Mouse (Mus musculus): ENCODE data around the gene Ncapd2. TPM values are rescaled to one million over a fixed set of nuclear protein-coding genes. Genes with fewer than 3 reads are reported as not detected.

Ncapd2 gene
- total RNA-seq, 2 experiments from 2014 or later = 31.7 to 32.7 TPM

DNA sequence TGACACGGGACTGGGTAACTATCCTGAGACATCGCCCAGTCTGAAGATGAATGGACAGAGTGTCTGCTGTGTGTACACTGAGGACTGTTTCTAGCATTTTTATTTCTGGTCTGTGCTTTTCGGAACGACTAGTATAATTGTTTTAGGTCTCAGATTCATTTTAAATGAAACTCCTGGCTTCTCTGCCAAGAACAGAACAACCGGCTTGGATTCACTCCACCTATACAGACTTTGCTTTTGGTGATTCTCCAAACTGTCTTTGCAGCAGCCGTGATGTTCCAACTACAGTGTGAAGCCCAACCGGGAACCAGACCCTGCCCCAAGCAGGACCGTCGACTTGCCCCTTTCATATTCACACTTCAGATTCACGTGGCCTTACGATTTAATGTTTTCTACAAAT is 26.4 kb upstream of the Ncapd2 start:
- intact Hi-C loops (cut with DNase I) = loop anchor here (5.0 kb wide), 1 partner anchor 49 kb away; no protein-coding TSS in a partner anchor

DNA sequence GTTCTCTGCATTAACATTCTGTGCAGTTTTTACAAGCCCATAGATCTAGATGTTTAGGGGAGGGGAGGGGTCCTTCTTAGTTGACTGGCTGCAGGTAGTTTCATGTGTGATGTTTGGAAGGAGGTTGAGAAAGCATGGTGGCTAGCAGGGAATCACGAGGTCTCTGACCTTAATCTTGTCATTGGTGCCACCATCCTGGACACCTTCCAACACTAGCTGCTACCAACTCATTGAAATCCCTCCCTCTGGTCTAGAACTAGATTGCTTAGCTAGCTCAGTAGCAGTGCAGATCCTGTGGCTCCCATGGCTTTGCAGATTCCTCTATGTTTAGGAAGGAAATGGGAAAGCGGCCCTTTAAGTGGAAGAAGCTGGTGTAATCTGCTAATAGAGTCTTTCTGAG is 25.4 kb upstream of the Ncapd2 start:
- DNase-seq (ENCODE audit: extremely low spot score in 1 of 2, low spot score in 2 of 2) = no peak

More for the DNA sequence above, 26.4 kb upstream of the Ncapd2 start:
- DNase-seq (ENCODE audit: extremely low spot score in 1 of 2, low spot score in 2 of 2) = no peak

DNA sequence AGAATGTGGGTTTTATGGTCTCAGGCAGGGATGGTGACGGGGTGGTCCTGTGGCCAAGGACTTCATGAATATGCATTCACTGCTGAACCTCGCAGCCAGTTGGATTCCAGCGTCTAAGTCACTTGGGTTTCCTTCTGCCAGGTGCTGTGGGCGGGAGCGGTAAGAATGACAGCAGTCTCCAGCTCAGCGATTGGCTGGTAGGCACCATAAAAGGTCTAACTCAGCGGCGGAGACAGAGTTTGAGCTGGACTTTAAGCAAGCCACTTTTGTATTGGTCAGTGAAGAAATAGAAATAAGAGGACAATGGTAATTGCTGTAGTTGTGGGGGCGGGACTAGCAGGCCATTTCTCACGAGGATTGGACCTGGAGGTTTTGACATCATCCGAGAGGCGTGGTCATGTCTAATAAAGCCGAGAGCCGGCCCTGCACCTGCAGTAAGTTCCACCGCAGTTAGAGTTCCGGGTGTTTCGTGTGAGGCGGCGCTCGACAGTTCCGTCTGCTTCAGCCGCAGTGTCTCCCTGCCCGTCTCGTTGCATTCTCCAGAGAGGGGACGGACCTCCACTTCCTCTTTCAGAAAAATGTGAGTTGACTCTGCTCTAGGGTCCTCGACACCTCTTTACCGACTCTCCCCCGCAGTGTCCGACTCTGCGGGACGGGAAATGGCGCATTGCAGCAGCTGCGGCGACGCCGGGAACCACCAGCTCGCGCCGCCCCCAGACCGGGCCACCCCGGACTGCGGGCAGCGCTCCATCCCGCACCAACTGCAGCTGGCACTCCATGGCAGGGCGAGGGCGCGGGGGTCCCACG is 23.9 kb upstream of the Ncapd2 start, which contains the start of gene Vamp1:
TSS of gene Vamp1 (plus strand) at position 404 of the 807 bp plus-strand sequence.
- DNase-seq (ENCODE audit: extremely low spot score in 1 of 2, low spot score in 2 of 2) = peak; percentile 95
- intact Hi-C loops (cut with DNase I) = loop anchor here (5.0 kb wide), 1 partner anchor 52 kb away; no protein-coding TSS in a partner anchor

More for the DNA sequence above, 25.4 kb upstream of the Ncapd2 start:
- intact Hi-C loops (cut with DNase I) = loop anchor here (5.0 kb wide), 1 partner anchor 50 kb away; no protein-coding TSS in a partner anchor

DNA sequence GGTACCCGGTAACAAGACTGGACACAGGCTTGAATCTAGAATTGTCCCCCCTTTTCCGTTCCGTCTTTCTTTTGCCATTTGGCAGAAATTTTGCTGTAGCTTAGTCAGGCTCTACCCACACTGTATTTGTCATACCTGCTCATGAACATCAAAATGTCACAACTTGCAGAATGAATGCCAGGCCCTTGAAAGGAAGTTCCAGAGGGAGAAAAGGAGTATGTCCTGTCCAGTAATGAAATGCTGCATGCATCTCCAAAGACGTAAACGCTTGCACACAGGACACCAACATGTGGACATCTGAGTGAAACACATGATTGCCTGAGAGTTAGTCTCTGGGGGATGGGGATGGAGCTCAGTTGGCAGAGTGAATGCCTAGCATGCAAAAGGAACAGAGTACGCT is 22.2 kb upstream of the Ncapd2 start:
- intact Hi-C loops (cut with DNase I) = no loop called here
- no peak for DNase-seq (ENCODE audit: extremely low spot score in 1 of 2, low spot score in 2 of 2)

DNA sequence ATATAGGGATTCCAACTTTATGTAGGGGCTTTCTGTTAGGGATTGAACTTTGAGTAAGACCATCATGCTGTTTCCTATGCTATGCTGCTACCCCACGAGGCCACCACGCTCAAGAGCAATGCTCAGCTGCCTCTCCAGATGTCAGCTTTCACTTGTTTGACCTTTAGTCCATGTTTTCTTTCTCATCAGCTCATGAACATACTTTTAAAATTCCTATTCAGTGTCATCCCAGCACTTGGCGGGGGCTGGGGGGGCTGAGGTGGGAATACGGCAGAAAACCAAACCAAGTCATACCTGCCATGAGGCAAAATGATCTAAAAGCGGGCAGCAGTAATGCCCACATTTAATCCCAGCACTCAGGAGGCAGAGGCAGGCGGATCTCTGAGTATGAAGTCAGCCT is 21.6 kb upstream of the Ncapd2 start:
- intact Hi-C loops (cut with DNase I) = no loop called here
- no peak for DNase-seq (ENCODE audit: extremely low spot score in 1 of 2, low spot score in 2 of 2)

DNA sequence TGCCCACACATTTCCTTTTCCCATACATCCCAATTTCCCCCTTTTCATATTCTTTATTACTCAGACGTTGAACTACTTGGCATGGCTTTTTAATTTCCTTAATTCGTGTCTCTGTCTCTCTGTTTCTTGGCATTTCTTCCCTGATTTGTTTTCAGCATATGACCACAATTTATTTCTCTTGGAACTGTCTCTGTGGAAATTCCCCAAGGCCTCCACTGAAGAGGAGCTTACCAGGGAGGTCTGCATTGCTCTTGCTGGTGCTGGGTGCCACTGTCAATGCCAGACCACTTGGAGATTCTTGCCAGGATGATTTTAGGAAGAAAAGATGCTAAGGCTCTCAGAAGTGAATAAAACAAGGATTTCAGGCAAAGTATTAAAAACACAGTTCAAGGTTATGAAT is 21.1 kb upstream of the Ncapd2 start:
- intact Hi-C loops (cut with DNase I) = no loop called here

DNA sequence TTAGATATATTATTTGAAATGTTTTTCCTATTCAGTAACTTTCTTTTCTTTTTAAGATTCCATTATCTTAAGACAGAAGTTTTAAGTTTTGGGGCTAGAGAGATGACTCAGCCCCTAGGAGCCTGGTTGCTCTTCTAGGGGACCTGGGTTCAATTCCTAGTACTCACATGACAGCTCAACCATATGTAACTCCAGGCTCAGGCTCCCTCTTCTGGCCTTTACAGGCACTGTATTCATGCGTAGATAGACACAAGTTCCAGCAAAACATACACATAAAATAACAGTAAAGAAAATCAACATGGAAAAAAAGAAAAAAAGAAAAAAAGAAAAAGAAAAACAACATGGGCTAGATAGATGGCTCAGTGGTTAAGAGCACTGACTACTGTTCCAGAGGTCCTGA is 18.9 kb upstream of the Ncapd2 start:
- intact Hi-C loops (cut with DNase I) = no loop called here

More for the DNA sequence above, 21.1 kb upstream of the Ncapd2 start:
- no peak for DNase-seq (ENCODE audit: extremely low spot score in 1 of 2, low spot score in 2 of 2)

DNA sequence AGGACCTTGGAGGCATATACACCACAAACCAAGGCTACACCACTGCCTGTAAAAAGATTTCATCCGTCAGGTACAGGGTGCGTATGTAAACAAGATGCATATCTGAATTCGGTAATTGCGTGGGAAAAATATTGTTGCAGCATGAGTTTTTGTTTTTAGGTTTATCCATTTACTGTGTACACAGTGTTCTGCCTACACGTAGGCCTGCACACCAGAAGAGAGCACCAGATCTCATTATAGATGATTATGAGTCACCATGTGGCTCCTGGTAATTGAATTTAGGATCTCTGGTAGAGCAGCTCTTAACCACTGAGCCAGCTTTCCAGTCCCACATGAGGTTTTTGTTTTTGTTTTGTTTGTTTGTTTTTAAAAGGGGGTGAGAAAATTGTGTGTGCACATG is 5.7 kb upstream of the Ncapd2 start:
- no peak for DNase-seq (ENCODE audit: extremely low spot score in 1 of 2, low spot score in 2 of 2)
- intact Hi-C loops (cut with DNase I) = no loop called here

More for the DNA sequence above, 18.9 kb upstream of the Ncapd2 start:
- no peak for DNase-seq (ENCODE audit: extremely low spot score in 1 of 2, low spot score in 2 of 2)

DNA sequence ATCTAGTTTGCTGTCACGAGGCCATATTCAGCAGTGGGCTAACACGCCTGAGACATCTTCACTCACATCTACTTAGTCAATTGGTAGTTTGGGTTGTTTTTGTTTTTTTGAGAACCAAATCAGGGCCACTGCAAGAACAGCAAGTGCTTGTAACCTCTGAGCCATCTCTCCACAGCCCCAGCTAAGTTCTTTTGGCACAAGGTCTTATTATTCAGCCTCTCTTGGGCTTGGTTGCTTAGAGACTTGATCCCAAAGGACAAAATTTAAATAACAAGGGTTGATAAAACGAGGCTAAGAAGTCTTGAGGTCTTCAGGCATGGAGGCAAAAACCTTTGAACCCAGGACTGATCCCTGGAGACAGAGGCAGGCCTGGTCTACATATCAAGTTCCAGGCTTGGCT is 4.8 kb upstream of the Ncapd2 start:
- intact Hi-C loops (cut with DNase I) = no loop called here
- no peak for DNase-seq (ENCODE audit: extremely low spot score in 1 of 2, low spot score in 2 of 2)

DNA sequence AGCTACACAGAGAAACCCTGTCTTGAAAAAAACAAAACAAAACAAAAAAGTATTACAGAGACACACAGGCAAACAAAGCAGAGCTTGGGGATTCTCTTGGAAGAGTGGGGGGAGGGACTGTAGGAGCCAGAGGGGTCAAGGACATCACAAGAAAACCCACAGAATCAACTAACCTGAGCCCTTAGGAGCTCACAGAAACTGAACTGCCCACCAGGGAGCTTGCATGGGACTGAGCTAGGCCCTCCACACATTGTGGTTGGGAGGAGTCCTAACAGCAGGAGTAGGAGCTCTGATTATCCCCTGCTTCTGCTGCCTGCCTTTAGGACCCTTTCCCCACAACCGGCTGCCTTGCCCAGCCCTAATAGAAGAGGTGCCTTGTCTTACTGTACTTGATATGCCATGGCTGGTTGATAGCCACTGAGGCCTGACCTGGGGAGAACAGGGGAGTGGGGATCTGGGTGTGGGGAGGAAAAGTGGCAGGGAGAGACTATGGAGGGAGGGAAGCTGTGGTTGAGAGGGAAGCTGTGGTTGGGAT is 4.1 kb upstream of the Ncapd2 start:
- no peak for DNase-seq (ENCODE audit: extremely low spot score in 1 of 2, low spot score in 2 of 2)
- intact Hi-C loops (cut with DNase I) = no loop called here

DNA sequence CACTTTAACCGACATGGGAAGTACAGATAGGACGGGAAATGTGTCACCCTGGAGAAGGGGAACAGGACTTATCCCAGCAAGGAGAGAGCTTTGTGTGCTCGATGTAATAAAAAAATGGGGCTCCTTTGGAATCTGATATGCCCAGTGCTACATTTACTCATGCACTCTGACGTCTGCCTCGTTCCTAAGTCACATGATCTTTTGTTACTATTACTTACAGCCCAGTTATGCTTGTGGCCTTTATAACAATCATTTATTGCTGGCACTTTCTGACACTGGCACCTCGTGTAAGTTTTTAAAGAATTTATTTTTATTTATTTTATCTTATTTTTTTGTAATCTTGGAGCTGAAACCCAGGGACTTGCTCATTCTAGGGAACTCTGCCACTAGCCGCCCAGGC is 1.9 kb upstream of the Ncapd2 start:
- no peak for DNase-seq (ENCODE audit: extremely low spot score in 1 of 2, low spot score in 2 of 2)
- intact Hi-C loops (cut with DNase I) = no loop called here

DNA sequence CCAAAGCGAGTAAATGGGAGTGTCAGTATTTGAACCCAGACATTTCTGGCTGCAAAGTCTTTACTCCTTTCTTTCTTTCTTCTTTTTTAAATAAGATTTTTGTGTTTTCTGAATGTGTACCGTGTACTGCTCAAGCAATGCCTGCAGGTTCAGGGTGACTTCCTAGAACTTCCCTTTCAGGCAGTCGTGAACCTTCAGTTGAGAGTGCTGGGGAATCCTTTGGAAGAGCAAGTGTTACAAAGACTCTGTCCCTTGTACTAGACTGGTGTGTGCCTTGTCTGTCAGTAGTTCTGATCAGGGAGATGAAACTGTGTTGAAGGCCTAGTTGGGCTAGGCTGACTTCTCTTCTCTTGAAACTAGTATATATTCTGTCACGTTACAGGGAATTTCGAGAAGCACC is 1.3 kb upstream of the Ncapd2 start:
- no peak for DNase-seq (ENCODE audit: extremely low spot score in 1 of 2, low spot score in 2 of 2)
- intact Hi-C loops (cut with DNase I) = no loop called here

DNA sequence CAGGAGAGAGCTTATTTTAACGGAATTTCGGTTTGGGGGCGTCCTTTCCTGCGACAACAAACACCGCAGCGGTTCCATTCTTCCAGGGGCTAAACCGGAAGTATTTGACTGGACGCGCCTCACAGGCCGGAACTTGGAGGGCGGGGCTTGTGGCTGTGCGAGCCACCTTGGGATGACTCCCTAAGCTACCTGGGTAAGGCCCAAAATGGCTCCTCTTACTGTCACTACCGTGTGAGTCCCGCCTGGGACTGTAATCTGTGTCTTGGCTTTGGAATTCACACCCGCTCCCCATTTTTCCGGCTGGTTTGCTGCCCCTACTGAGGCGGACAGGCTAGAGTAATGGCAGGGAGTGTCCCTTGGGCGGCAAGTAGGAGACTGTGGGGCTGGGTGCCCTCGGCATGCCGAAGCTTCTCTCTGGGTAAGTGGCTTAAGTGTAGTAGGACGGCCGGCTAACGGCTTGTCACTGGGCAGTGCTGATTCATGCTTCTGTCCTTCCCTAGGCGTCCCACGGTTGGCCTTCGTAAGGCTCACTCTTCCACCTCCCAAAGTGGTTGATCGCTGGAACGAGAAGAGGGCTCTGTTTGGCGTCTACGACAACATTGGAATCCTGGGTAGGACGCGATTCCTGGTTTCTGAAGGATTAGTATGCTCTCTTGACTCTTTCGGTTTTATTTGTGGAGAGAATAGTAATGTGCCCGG is 664 bp upstream of the Ncapd2 start:
- DNase-seq (ENCODE audit: extremely low spot score in 1 of 2, low spot score in 2 of 2) = peak; percentile 91 to 96
- intact Hi-C loops (cut with DNase I) = no loop called here

DNA sequence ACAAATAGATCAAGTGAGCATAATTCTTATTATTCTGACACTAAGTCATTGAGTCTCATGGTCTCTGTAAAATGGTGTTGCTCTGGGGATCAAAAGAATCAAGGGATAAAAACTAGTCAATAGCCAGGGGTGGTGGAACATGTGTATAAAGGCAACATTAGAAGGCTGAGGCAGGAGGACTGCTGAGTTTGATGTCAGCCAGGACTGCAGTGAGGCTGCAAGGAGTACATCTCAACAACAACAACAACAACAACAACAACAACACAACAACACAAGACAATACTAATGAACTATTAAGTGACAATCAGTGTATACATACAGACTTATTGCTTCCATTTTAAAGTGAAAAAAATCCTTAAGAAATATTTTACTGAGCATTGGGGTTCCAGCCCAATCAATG is 685 bp downstream of the Ncapd2 start:
- DNase-seq (ENCODE audit: extremely low spot score in 1 of 2, low spot score in 2 of 2) = no peak
- intact Hi-C loops (cut with DNase I) = loop anchor here (2.0 kb wide), 1 partner anchor 24 kb away; the partner anchor contains the start of gene Gapdh

DNA sequence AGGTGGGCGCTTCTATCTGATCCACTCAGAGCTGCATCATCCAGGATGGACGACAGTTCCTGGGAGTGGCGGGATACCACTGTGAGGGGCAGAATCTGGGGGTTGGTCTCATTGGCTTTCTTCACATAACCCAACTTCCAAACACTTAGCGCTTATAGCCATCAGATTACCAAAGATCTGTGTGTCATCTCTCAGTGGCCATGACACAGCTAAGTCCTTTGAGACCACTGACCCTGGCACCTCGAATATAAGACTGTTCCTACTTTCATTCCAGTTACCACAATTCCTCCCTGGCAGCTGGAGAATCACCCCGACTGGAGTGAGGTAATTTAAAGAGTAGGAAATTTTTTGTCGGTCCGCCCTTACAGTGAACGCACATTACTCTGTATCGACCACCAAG is 5.3 kb downstream of the Ncapd2 start:
- intact Hi-C loops (cut with DNase I) = no loop called here
- DNase-seq (ENCODE audit: extremely low spot score in 1 of 2, low spot score in 2 of 2) = no peak

DNA sequence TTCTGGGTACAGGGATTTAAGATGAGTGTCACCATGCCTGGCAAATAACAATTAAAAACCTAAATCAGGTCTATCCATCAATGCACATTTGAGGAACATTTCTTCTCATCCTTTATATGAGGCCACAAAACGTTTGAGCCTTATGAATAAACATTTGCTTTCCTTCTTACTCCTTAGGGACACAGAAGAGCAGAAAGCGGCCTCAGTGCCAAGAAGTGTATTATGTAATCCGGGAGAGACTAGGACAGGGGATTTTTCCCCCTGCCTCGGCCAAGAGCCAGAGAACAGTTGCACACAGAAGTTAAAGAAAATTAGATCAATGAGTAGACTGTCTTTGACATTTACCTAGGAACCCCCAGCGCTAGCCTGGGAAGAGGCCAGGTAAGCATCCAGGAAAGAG is 9.4 kb downstream of the Ncapd2 start:
- intact Hi-C loops (cut with DNase I) = no loop called here
- no peak for DNase-seq (ENCODE audit: extremely low spot score in 1 of 2, low spot score in 2 of 2)

DNA sequence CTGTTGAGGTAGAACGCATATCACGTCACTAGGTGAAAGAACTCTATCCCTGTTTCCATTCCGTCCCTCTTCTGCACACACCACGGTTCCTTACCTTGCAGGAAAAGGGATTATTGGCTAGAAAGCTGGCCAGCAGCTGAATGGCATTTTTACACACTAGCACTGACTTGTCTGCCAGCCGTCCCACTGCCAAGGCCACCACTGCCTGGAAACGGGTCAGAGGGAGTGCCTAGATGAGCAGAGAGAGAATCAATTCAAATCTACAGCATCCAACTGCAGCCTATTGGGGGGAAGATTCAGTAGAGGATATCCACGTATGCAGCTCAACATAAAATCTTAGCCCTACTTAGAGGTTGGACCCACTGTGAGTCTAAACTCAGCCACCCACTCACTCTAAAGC is 11.9 kb downstream of the Ncapd2 start:
- no peak for DNase-seq (ENCODE audit: extremely low spot score in 1 of 2, low spot score in 2 of 2)
- intact Hi-C loops (cut with DNase I) = no loop called here

DNA sequence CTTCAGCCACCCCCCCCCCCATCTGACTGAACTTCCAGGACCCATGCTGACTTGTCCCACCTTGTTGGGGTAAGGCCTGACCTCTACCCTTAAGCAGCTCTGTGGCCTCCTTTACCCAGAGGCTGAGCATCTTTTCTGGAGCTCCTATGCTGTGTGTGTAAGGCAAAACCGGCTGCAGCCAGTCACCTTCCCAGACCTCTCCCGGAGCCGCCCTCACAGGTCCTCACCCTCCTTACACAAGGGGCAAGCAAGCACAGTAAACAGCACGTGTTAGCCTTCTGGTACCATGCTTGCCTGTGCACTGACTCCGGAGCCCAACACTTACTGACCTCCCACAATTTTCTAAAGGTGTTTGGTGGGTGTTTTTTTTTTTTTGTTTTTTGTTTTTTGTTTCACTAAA is 16.0 kb downstream of the Ncapd2 start:
- intact Hi-C loops (cut with DNase I) = no loop called here
- no peak for DNase-seq (ENCODE audit: extremely low spot score in 1 of 2, low spot score in 2 of 2)

DNA sequence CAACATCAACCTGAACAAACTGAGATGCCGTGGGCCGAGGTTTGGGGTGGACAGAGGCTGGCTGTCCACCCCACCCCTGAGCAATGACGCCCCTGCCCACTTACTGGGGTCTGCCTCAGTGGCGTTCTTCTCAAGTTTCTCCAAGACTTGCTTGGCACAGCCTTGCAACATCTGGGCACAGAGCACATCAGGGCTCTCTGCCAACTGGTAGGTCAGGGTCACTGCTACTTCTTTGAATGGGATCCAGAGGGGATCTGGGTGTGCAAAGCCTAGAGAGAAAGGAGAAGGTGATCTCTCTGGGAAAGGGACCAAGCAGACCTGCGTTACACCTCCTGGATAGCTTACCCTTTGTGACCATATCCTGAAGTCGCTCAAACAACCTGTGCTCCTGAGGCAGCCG is 18.2 kb downstream of the Ncapd2 start:
- DNase-seq (ENCODE audit: extremely low spot score in 1 of 2, low spot score in 2 of 2) = no peak
- intact Hi-C loops (cut with DNase I) = no loop called here

DNA sequence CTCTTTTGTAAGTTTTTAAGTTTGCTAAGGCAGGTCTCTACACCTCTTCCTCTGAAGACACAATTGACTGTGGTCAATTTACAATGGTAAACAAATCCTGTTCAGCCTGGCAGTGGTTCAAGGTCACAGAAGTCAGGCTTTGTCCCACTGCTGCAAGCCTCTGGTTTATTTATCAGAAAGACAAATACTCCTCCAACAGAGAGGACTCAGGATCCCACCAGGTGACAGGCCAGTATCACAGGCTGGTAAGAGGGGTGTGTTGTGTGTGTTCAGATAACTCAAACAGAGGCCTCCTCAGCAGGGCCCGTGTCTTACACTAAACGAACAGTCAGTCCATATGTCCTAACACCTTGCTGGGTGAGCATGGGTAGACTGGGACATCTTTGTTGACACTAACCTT is 19.0 kb downstream of the Ncapd2 start:
- intact Hi-C loops (cut with DNase I) = no loop called here
- no peak for DNase-seq (ENCODE audit: extremely low spot score in 1 of 2, low spot score in 2 of 2)
